Mouse (Mus musculus) erythroblast, embryonic 14.5 days (primary cell): Measurements from ENCODE around the gene Arhgef28. TPM values are rescaled to one million over a fixed set of nuclear protein-coding genes. Genes with fewer than 3 reads are reported as not detected.

ENCODE experiments used
- H3K27me3 ChIP-seq: 2 replicates; pipeline ENCODE4 v1.6.1; 2012; ENCODE audit warnings: inconsistent platforms; ENCODE audit not compliant: control insufficient read depth
- H3K36me3 ChIP-seq: 2 replicates; pipeline ENCODE4 v1.6.1; 2012; ENCODE audit warnings: mild to moderate bottlenecking, inconsistent platforms; ENCODE audit not compliant: control insufficient read depth
- H3K4me1 ChIP-seq: 2 replicates; pipeline ENCODE4 v1.6.1; 2012; ENCODE audit warnings: inconsistent platforms; ENCODE audit not compliant: control insufficient read depth
- H3K4me3 ChIP-seq: replicated peaks from 2 replicates; pipeline ENCODE3; 2012; ENCODE audit warnings: moderate library complexity, mild to moderate bottlenecking, inconsistent platforms
- H3K9me3 ChIP-seq: 2 replicates; pipeline ENCODE4 v1.6.1; 2012; ENCODE audit warnings: low read length, inconsistent platforms, mixed read lengths; ENCODE audit not compliant: control insufficient read depth
- GATA1 ChIP-seq: IDR thresholded peaks from 2 replicates; pipeline ENCODE4 v1.6.1; 2012; ENCODE audit warnings: low read length, inconsistent platforms, mixed read lengths
- TAL1 ChIP-seq: IDR thresholded peaks from 3 replicates; pipeline ENCODE4 v1.6.1; 2012; ENCODE audit warnings: low read length, inconsistent platforms, mixed read lengths
- polyA plus RNA-seq: library from polyadenylated mRNA; stranded (reverse); fragments of >175 nt; gene quantifications from 2 replicates; pipeline ENCODE4 v1.2.3, GENCODE M21; 2012

Gene Arhgef28
- polyA plus RNA-seq, 1 experiment = 0.07 TPM

GRCm38 (mm10) chr13:97938596-97939297 lies 267.5 kb downstream of the Arhgef28 start:
- TF ChIP-seq GATA1 = no peak
- TF ChIP-seq TAL1 = no peak
- Histone ChIP-seq H3K27me3 (no peaks in the 10 kb centered on the region), H3K36me3 (no peaks in the 10 kb centered on the region), H3K9me3 (no peaks in the 10 kb centered on the region), H3K4me1 (no peaks in the 10 kb centered on the region), H3K4me3 (no peak overlapping the region)

GRCm38 (mm10) chr13:97937919-97938318 lies 268.3 kb downstream of the Arhgef28 start:
- TF ChIP-seq TAL1 (no peak), GATA1 (no peak)
- Histone ChIP-seq H3K9me3 (no peaks in the 10 kb centered on the region), H3K4me3 (no peak overlapping the region), H3K4me1 (no peaks in the 10 kb centered on the region), H3K27me3 (no peaks in the 10 kb centered on the region), H3K36me3 (no peaks in the 10 kb centered on the region)

- no peaks in the 10 kb centered on the region for H3K27me3 ChIP-seq
- no peaks in the 10 kb centered on the region for H3K36me3 ChIP-seq
- no peaks in the 10 kb centered on the region for H3K4me1 ChIP-seq
- TF ChIP-seq GATA1 = no peak
- TF ChIP-seq TAL1 = no peak
- H3K9me3 ChIP-seq = no peaks in the 10 kb centered on the region
- H3K4me3 ChIP-seq = no peak overlapping the region
These were observed 278.1 kb downstream of the Arhgef28 start for GRCm38 (mm10) chr13:97928135-97928497.

- Histone ChIP-seq H3K9me3 (no peaks in the 10 kb centered on the region), H3K36me3 (no peaks in the 10 kb centered on the region), H3K27me3 (no peaks in the 10 kb centered on the region), H3K4me1 (no peaks in the 10 kb centered on the region), H3K4me3 (no peak overlapping the region)
- TF ChIP-seq GATA1 = no peak
- no peak for TF ChIP-seq TAL1
These were observed 278.7 kb downstream of the Arhgef28 start for GRCm38 (mm10) chr13:97927376-97928134.

- H3K4me1 ChIP-seq = no peaks in the 10 kb centered on the region
- no peaks in the 10 kb centered on the region for H3K9me3 ChIP-seq
- no peaks in the 10 kb centered on the region for H3K36me3 ChIP-seq
- no peaks in the 10 kb centered on the region for H3K27me3 ChIP-seq
- no peak for TF ChIP-seq GATA1
- TF ChIP-seq TAL1 = no peak
- no peak overlapping the region for H3K4me3 ChIP-seq
These were observed 279.9 kb downstream of the Arhgef28 start for GRCm38 (mm10) chr13:97926371-97926770.

- H3K27me3 ChIP-seq = no peaks in the 10 kb centered on the region
- no peak overlapping the region for H3K4me3 ChIP-seq
- H3K4me1 ChIP-seq = no peaks in the 10 kb centered on the region
- H3K9me3 ChIP-seq = no peaks in the 10 kb centered on the region
- no peaks in the 10 kb centered on the region for H3K36me3 ChIP-seq
- TF ChIP-seq GATA1 (no peak), TAL1 (no peak)
These were observed 283.2 kb downstream of the Arhgef28 start for GRCm38 (mm10) chr13:97923009-97923408.

GRCm38 (mm10) chr13:97919590-97919989 lies 286.6 kb downstream of the Arhgef28 start:
- Histone ChIP-seq H3K4me1 (no peaks in the 10 kb centered on the region), H3K36me3 (no peaks in the 10 kb centered on the region), H3K27me3 (no peaks in the 10 kb centered on the region), H3K9me3 (no peaks in the 10 kb centered on the region), H3K4me3 (no peak overlapping the region)
- no peak for TF ChIP-seq GATA1
- TF ChIP-seq TAL1 = no peak

GRCm38 (mm10) chr13:97918117-97918900 lies 287.9 kb downstream of the Arhgef28 start:
- Histone ChIP-seq H3K27me3 (no peaks in the 10 kb centered on the region), H3K9me3 (no peaks in the 10 kb centered on the region), H3K36me3 (no peaks in the 10 kb centered on the region), H3K4me3 (no peak overlapping the region), H3K4me1 (no peaks in the 10 kb centered on the region)
- TF ChIP-seq TAL1 (no peak), GATA1 (no peak)

- no peak for TF ChIP-seq GATA1
- H3K27me3 ChIP-seq = no peaks in the 10 kb centered on the region
- H3K9me3 ChIP-seq = no peaks in the 10 kb centered on the region
- no peaks in the 10 kb centered on the region for H3K4me1 ChIP-seq
- H3K36me3 ChIP-seq = no peaks in the 10 kb centered on the region
- no peak overlapping the region for H3K4me3 ChIP-seq
These were observed 295.2 kb downstream of the Arhgef28 start for GRCm38 (mm10) chr13:97911013-97911412.
